Mouse (Mus musculus): ENCODE measurements around the gene Wdr70. TPM values are rescaled to one million over a fixed set of nuclear protein-coding genes. Genes with fewer than 3 reads are reported as not detected.

Wdr70 gene
- polyA plus RNA-seq, 1 experiment from 2014 or later = 74.5 TPM

- WGBS = 83% methylated on average over 6 of the region's 6 CpGs
- Histone ChIP-seq H3K36me3 (ENCODE audit: control insufficient read depth, insufficient read depth, low read length) (no peaks in the 10 kb centered on the region), H3K27ac (replicated peaks; ENCODE audit: low read depth, low read length) (no peak overlapping the region), H3K9me3 (ENCODE audit: control insufficient read depth, low read length) (no peaks in the 10 kb centered on the region), H3K4me2 (ENCODE audit: low read depth, severe bottlenecking) (no peak overlapping the region), H3K4me3 (ENCODE audit: low read depth, low read length) (no peak overlapping the region), H3K9ac (ENCODE audit: low read length) (no peak overlapping the region), H3K4me1 (ENCODE audit: control insufficient read depth, insufficient read depth, low read length) (no peaks in the 10 kb centered on the region), H3K27me3 (ENCODE audit: control insufficient read depth, insufficient read depth, low read length) (no peaks in the 10 kb centered on the region)
- no peak for ATAC-seq (ENCODE audit: insufficient number of reproducible peaks, low FRiP score, low TSS enrichment, low read depth)
- no peak for DNase-seq (ENCODE audit: low spot score)
Observed at GRCm38 (mm10) chr15:8065221-8065620, 33.8 kb downstream of the Wdr70 start.

DNA sequence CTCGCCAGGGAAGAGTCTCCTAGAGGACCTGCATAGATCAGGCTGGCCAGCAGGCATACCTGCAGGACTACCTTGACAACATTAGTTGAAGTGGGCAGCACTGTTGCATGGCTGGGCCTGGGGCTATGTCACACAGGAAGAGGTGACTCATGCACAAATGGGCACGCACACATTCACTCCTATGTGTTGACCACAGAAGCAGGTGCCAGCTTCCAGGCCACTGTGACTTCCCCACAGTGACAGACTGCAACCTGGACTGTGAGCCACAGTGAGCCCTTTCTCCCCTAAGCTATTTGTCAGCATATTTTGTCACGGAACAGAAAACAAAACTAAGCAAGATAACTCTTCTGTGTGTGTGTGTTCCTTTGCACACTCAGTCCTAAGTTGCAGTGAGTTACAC lies 47.8 kb downstream of the Wdr70 start:
- no peaks in the 10 kb centered on the region for H3K4me1 ChIP-seq (ENCODE audit: control insufficient read depth, insufficient read depth, low read length)
- H3K9me3 ChIP-seq (ENCODE audit: control insufficient read depth, low read length) = no peaks in the 10 kb centered on the region
- no peak overlapping the region for H3K4me2 ChIP-seq (ENCODE audit: low read depth, severe bottlenecking)
- 96% methylated on average over 3 of the region's 3 CpGs for WGBS
- H3K27ac ChIP-seq (replicated peaks; ENCODE audit: low read depth, low read length) = no peak overlapping the region
- H3K36me3 ChIP-seq (ENCODE audit: control insufficient read depth, insufficient read depth, low read length) = peaks cover 2% of the 10 kb centered on the region; the same call in 1 of the 2 replicates
- no peak overlapping the region for H3K9ac ChIP-seq (ENCODE audit: low read length)
- H3K4me3 ChIP-seq (ENCODE audit: low read depth, low read length) = no peak overlapping the region
- H3K27me3 ChIP-seq (ENCODE audit: control insufficient read depth, insufficient read depth, low read length) = no peaks in the 10 kb centered on the region
- no peak for DNase-seq (ENCODE audit: low spot score)
- ATAC-seq (ENCODE audit: insufficient number of reproducible peaks, low FRiP score, low TSS enrichment, low read depth) = no peak

GRCm38 (mm10) chr15:8039834-8040233 lies 59.2 kb downstream of the Wdr70 start:
- no peak overlapping the region for H3K4me3 ChIP-seq (ENCODE audit: low read depth, low read length)
- H3K9me3 ChIP-seq (ENCODE audit: control insufficient read depth, low read length) = no peaks in the 10 kb centered on the region
- no peaks in the 10 kb centered on the region for H3K36me3 ChIP-seq (ENCODE audit: control insufficient read depth, insufficient read depth, low read length)
- no peaks in the 10 kb centered on the region for H3K27me3 ChIP-seq (ENCODE audit: control insufficient read depth, insufficient read depth, low read length)
- ATAC-seq (ENCODE audit: insufficient number of reproducible peaks, low FRiP score, low TSS enrichment, low read depth) (no peak), DNase-seq (ENCODE audit: low spot score) (no peak)
- H3K4me1 ChIP-seq (ENCODE audit: control insufficient read depth, insufficient read depth, low read length) = no peaks in the 10 kb centered on the region
- no peak overlapping the region for H3K27ac ChIP-seq (replicated peaks; ENCODE audit: low read depth, low read length)
- H3K9ac ChIP-seq (ENCODE audit: low read length) = no peak overlapping the region
- WGBS = 75% methylated on average over 4 of the region's 4 CpGs
- H3K4me2 ChIP-seq (ENCODE audit: low read depth, severe bottlenecking) = no peak overlapping the region

DNA sequence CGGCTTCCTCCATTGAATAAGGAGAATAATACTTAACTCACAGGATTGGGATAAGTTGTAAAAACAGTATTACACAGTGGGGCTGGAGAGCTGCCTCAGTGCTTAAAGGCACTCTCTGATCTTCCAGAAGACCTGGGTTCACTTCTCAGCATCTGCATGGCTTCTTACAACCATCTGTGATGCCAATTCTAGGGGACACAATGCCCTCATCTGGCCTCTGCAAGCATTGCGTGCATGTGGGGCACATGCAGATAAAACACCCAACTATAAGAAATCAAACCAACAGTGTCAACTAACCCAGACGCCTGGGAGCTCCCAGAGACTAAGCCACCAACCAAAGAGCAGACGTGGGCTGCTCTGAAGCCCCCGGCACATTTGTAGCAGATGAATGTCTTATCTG lies 60.6 kb downstream of the Wdr70 start:
- Histone ChIP-seq H3K27ac (replicated peaks; ENCODE audit: low read depth, low read length) (no peak overlapping the region), H3K27me3 (ENCODE audit: control insufficient read depth, insufficient read depth, low read length) (no peaks in the 10 kb centered on the region), H3K36me3 (ENCODE audit: control insufficient read depth, insufficient read depth, low read length) (no peaks in the 10 kb centered on the region), H3K4me1 (ENCODE audit: control insufficient read depth, insufficient read depth, low read length) (no peaks in the 10 kb centered on the region), H3K4me3 (ENCODE audit: low read depth, low read length) (no peak overlapping the region), H3K9me3 (ENCODE audit: control insufficient read depth, low read length) (no peaks in the 10 kb centered on the region), H3K4me2 (ENCODE audit: low read depth, severe bottlenecking) (no peak overlapping the region), H3K9ac (ENCODE audit: low read length) (no peak overlapping the region)
- ATAC-seq (ENCODE audit: insufficient number of reproducible peaks, low FRiP score, low TSS enrichment, low read depth) (no peak), DNase-seq (ENCODE audit: low spot score) (no peak)
- 84% methylated on average over 5 of the region's 5 CpGs for WGBS

GRCm38 (mm10) chr15:8037825-8038224 lies 61.2 kb downstream of the Wdr70 start:
- DNase-seq (ENCODE audit: low spot score) (no peak), ATAC-seq (ENCODE audit: insufficient number of reproducible peaks, low FRiP score, low TSS enrichment, low read depth) (no peak)
- 78% methylated on average over 3 of the region's 3 CpGs for WGBS

GRCm38 (mm10) chr15:8031211-8031610 lies 67.8 kb downstream of the Wdr70 start:
- H3K4me3 ChIP-seq (ENCODE audit: low read depth, low read length) = no peak overlapping the region
- WGBS = 80% methylated on average over 7 of the region's 7 CpGs
- H3K36me3 ChIP-seq (ENCODE audit: control insufficient read depth, insufficient read depth, low read length) = no peaks in the 10 kb centered on the region
- no peaks in the 10 kb centered on the region for H3K9me3 ChIP-seq (ENCODE audit: control insufficient read depth, low read length)
- no peaks in the 10 kb centered on the region for H3K4me1 ChIP-seq (ENCODE audit: control insufficient read depth, insufficient read depth, low read length)
- H3K4me2 ChIP-seq (ENCODE audit: low read depth, severe bottlenecking) = no peak overlapping the region
- DNase-seq (ENCODE audit: low spot score) (no peak), ATAC-seq (ENCODE audit: insufficient number of reproducible peaks, low FRiP score, low TSS enrichment, low read depth) (no peak)
- H3K27me3 ChIP-seq (ENCODE audit: control insufficient read depth, insufficient read depth, low read length) = no peaks in the 10 kb centered on the region
- no peak overlapping the region for H3K9ac ChIP-seq (ENCODE audit: low read length)
- H3K27ac ChIP-seq (replicated peaks; ENCODE audit: low read depth, low read length) = no peak overlapping the region

More at GRCm38 (mm10) chr15:8037825-8038224, 61.2 kb downstream of the Wdr70 start:
- no peak overlapping the region for H3K9ac ChIP-seq (ENCODE audit: low read length)
- H3K4me1 ChIP-seq (ENCODE audit: control insufficient read depth, insufficient read depth, low read length) = no peaks in the 10 kb centered on the region
- H3K4me2 ChIP-seq (ENCODE audit: low read depth, severe bottlenecking) = no peak overlapping the region
- no peaks in the 10 kb centered on the region for H3K27me3 ChIP-seq (ENCODE audit: control insufficient read depth, insufficient read depth, low read length)
- no peaks in the 10 kb centered on the region for H3K36me3 ChIP-seq (ENCODE audit: control insufficient read depth, insufficient read depth, low read length)
- no peak overlapping the region for H3K27ac ChIP-seq (replicated peaks; ENCODE audit: low read depth, low read length)
- H3K4me3 ChIP-seq (ENCODE audit: low read depth, low read length) = no peak overlapping the region
- H3K9me3 ChIP-seq (ENCODE audit: control insufficient read depth, low read length) = no peaks in the 10 kb centered on the region

DNA sequence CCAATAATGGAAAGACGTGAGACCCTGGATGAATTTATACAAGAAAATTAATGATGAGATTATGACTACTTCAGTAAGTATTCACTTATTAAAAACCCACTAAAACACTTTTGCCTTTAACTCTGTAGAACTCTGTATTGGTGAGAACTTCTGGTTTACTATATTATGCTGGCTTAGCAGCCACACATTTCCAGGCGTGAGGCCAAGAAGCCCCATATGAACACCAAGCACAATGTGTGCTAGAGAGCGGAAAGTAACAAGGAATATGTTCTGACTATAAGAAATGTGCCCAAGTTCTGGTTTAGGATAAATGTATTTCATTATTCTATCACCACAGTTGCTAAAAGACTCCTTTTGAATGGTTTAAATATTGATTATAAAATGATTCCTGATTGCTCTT lies 68.4 kb downstream of the Wdr70 start:
- Histone ChIP-seq H3K4me2 (ENCODE audit: low read depth, severe bottlenecking) (no peak overlapping the region), H3K36me3 (ENCODE audit: control insufficient read depth, insufficient read depth, low read length) (no peaks in the 10 kb centered on the region), H3K9me3 (ENCODE audit: control insufficient read depth, low read length) (no peaks in the 10 kb centered on the region), H3K27ac (replicated peaks; ENCODE audit: low read depth, low read length) (no peak overlapping the region), H3K4me1 (ENCODE audit: control insufficient read depth, insufficient read depth, low read length) (no peaks in the 10 kb centered on the region), H3K4me3 (ENCODE audit: low read depth, low read length) (no peak overlapping the region), H3K27me3 (ENCODE audit: control insufficient read depth, insufficient read depth, low read length) (no peaks in the 10 kb centered on the region), H3K9ac (ENCODE audit: low read length) (no peak overlapping the region)
- DNase-seq (ENCODE audit: low spot score) = no peak
- no peak for ATAC-seq (ENCODE audit: insufficient number of reproducible peaks, low FRiP score, low TSS enrichment, low read depth)
- 95% methylated on average over 3 of the region's 3 CpGs for WGBS

DNA sequence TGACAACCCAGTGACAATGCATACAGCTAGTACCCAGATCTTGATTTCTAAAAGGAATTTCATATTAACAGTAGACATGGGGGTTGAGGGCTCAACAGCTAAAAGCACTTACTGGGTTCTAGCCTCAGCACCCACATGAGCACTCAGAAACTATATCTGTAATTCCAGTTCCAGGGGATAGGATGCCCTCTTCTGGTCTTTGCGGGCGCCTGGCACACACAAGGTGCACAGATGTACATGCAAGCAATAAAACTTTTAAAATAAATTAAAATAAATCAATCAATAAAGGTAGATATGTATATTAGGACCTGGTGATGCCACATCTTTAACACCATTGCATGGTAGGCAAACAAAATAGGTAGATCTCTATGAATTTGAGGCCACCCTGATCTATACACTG lies 71.5 kb downstream of the Wdr70 start:
- Histone ChIP-seq H3K4me2 (ENCODE audit: low read depth, severe bottlenecking) (no peak overlapping the region), H3K9me3 (ENCODE audit: control insufficient read depth, low read length) (no peaks in the 10 kb centered on the region), H3K36me3 (ENCODE audit: control insufficient read depth, insufficient read depth, low read length) (no peaks in the 10 kb centered on the region), H3K9ac (ENCODE audit: low read length) (no peak overlapping the region), H3K4me3 (ENCODE audit: low read depth, low read length) (no peak overlapping the region), H3K27ac (replicated peaks; ENCODE audit: low read depth, low read length) (no peak overlapping the region), H3K27me3 (ENCODE audit: control insufficient read depth, insufficient read depth, low read length) (no peaks in the 10 kb centered on the region), H3K4me1 (ENCODE audit: control insufficient read depth, insufficient read depth, low read length) (no peaks in the 10 kb centered on the region)
- 94% methylated on average over 2 of the region's 2 CpGs for WGBS
- ATAC-seq (ENCODE audit: insufficient number of reproducible peaks, low FRiP score, low TSS enrichment, low read depth) = no peak
- no peak for DNase-seq (ENCODE audit: low spot score)

GRCm38 (mm10) chr15:8011418-8011817 lies 87.6 kb downstream of the Wdr70 start:
- Histone ChIP-seq H3K36me3 (ENCODE audit: control insufficient read depth, insufficient read depth, low read length) (no peaks in the 10 kb centered on the region), H3K4me3 (ENCODE audit: low read depth, low read length) (no peak overlapping the region), H3K4me1 (ENCODE audit: control insufficient read depth, insufficient read depth, low read length) (no peaks in the 10 kb centered on the region), H3K9me3 (ENCODE audit: control insufficient read depth, low read length) (no peaks in the 10 kb centered on the region), H3K27me3 (ENCODE audit: control insufficient read depth, insufficient read depth, low read length) (no peaks in the 10 kb centered on the region), H3K9ac (ENCODE audit: low read length) (no peak overlapping the region), H3K27ac (replicated peaks; ENCODE audit: low read depth, low read length) (no peak overlapping the region), H3K4me2 (ENCODE audit: low read depth, severe bottlenecking) (no peak overlapping the region)
- 93% methylated on average over 7 of the region's 7 CpGs for WGBS
- DNase-seq (ENCODE audit: low spot score) (no peak), ATAC-seq (ENCODE audit: insufficient number of reproducible peaks, low FRiP score, low TSS enrichment, low read depth) (no peak)
